Mouse (Mus musculus): Measurements from ENCODE around the gene Brd3. TPM values are rescaled to one million over a fixed set of nuclear protein-coding genes. Genes with fewer than 3 reads are reported as not detected.

Brd3 gene
- total RNA-seq, 2 experiments from 2014 or later = 52.3 to 53.6 TPM

DNA sequence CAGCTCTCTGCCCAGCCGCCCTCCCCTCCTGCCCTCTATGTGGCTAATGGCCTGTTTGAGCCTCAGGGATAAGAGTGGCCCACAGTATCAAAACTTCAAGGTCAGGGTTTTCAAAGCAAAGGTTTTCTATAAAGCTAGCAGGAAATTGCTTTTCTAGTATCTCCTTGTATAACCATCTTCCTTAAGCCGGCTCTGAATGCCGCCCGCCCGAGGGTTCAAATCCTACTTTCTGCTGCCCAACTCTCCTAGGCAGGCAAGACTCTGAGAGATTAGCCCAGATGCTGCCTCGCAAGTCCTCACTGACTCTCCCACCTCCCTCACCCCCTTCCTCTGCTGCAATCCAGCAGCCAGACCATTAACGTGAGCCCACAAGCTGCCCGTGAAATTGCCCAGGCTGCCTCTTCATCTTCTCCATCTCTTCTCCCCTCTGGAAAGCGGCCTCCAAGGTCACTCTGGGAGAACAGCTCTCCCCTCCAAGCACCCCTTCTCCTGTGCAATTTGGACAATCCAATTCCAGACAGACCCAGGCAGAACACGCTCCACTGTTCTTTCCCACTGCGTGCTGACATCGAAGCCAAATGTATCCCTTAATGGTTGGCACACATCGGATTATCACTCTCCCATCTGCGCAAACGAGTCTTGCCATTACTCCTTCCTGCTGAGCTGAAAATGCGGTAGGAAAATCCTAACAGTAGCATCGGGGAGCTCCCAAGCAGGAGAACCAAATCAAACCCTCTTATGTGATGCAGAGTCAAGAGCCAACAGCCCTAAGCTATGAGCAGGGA is 110.6 kb downstream of the Brd3 start:
- no peak for DNase-seq

Small RNA genes within 50 kb of the gene (microRNA-seq; reads per million reads assigned to microRNA genes)
- gene Gm24049 = 0 to 0.32 reads per million in 2 experiments
- gene Mir7578 = 0 reads per million in 2 experiments

Other genes starting within 250 kb of the Brd3 start
- gene Vav2, start 80.6 kb downstream of the Brd3 start, total RNA-seq (2021) = 1 to 10 TPM; 5.6 to 8.9 TPM
- 1 to 10 TPM in 1 of 2 experiments, under 1 TPM in 1; 0.94 to 1.6 TPM for gene Brd3os, start 65.3 kb downstream of the Brd3 start, total RNA-seq (2021)
- gene Wdr5, start 7.5 kb upstream of the Brd3 start, total RNA-seq (2021) = 10 to 100 TPM; 27.4 to 27.8 TPM
- 10 to 100 TPM; 58.8 to 61.3 TPM for gene Rxra, start 168.8 kb upstream of the Brd3 start, total RNA-seq (2021)

All from gastrocnemius, postnatal 10 days (tissue).